Mouse (Mus musculus): ENCODE measurements around the gene Iglon5.

The Iglon5 gene

GRCm38 (mm10) chr7:43429500-43429899, 60.4 kb downstream of the Iglon5 start:
- DNase-seq (ENCODE audit: low read depth in 2 of 2, low spot score in 2 of 2), result no peak

DNA sequence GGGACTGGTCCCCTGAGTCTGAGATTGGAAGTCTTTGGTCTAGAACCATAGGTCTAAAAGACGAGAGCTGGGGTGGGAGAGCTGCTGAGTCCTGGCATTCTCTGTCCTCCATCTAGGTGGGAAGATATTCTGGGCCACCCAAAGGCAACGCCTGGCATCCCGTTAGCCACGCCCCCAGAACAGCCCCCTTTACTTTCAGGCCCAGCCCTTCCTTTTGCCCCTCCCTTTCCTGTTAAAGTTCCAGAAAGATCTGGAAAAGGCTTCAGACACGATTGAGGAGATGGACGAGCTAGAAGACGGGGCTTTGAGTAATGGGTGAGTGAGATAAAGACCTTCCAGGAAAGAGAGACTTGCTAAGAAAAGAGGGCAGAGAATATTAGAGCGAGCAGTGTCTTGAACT, 62.5 kb downstream of the Iglon5 start, which contains the start of gene Lim2:
TSS of gene Lim2 (plus strand) at position 265 of the 400 bp plus-strand sequence.
- no peak for DNase-seq (ENCODE audit: low read depth in 2 of 2, low spot score in 2 of 2)

DNA sequence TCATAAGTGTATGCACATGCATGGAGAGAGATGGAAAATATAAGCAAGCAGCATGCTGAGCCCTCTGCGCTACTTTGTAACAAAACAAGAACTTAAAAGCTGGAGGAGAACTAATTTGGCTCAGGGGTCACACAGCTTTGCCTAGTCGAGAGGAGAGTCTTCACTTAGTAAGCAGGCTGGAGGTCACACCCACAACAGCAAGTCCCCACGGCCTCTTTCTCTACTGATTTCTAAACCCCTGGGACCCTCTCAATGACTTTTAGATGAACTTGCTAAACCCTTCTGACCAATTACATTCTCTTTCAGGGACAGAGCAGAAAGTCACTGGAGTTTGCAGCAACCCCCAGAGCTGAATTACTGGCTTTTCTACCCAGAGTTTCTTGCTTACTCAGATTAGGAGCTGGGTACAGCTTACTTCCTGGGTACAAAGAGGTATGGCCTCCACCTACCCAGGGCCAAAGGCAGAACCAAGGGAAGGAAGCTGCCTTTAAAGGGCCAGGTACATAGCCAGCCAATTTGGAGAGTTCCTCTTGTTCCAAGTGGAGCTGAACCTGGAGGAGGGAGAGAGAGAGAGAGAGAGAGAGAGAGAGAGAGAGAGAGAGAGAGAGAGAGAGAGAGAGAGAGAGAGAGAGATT, 65.8 kb downstream of the Iglon5 start:
- DNase-seq (ENCODE audit: low read depth in 2 of 2, low spot score in 2 of 2), result no peak

DNA sequence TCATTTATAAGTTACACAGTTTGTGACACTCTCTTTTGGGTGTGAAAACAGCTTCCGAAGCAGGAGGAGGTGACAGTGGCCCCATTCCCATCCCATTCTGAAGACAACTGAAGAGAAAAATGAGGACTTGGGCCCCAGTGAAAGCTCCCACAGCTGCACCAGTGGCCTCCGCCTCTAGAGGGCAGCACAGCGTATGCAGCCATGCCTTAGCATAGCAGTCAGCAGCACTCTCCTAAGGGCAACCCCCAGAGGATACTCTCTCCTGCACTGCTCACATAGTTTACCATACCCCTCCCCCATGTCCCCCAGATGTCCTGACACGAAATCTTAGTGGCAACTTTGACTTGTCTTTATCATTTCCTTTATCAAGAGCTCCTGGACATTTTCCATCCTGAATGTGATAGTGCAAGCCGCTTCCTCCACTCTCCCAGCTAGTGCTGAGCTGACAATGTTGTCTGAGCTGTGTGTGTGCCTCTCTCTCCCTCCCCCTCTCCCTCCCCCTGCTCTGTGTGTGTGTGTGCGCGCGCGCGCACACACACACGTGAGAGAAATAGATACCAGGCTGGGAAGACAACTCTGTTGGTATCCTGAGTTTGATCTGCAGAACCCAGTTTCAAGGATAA, 66.8 kb downstream of the Iglon5 start:
- peak; percentile 78 to 84 for DNase-seq (ENCODE audit: low read depth in 2 of 2, low spot score in 2 of 2)

Measured in CD8-positive naive resting alpha-beta T cell, adult 2 months (primary cell).